Mouse (Mus musculus) bone marrow, adult 2 months (tissue): Measurements from ENCODE around the gene Tekt4. TPM values are rescaled to one million over a fixed set of nuclear protein-coding genes. Genes with fewer than 3 reads are reported as not detected.
A peak's percentile ranks its signal among the peaks of the same experiment; 100 is the strongest.

ENCODE experiments used
- H3K27ac ChIP-seq: fragments of 200-500 bp; 2 replicates; pipeline ENCODE4 v1.5.1; 2012; ENCODE audit warnings: low read depth, mild to moderate bottlenecking, control low read depth, inconsistent platforms, low read length; ENCODE audit not compliant: control insufficient read depth, poor library complexity, insufficient read depth
- H3K4me1 ChIP-seq: fragments of 200-500 bp; 2 replicates; pipeline ENCODE4 v1.6.1; 2011; ENCODE audit warnings: low read length; ENCODE audit not compliant: control insufficient read depth, insufficient read depth
- H3K4me3 ChIP-seq: fragments of 200-500 bp; replicated peaks from 2 replicates; pipeline ENCODE3; 2011; ENCODE audit warnings: mild to moderate bottlenecking, low read depth, low read length, control low read depth; ENCODE audit not compliant: control insufficient read depth
- CTCF ChIP-seq: fragments of 200-500 bp; IDR thresholded peaks from 2 replicates; pipeline ENCODE4 v1.5.1; 2011; ENCODE audit warnings: low read length, control low read depth; ENCODE audit not compliant: control insufficient read depth, insufficient read depth
- POLR2A ChIP-seq: fragments of 200-500 bp; IDR thresholded peaks from 2 replicates; pipeline ENCODE4 v1.6.1; 2011; ENCODE audit warnings: low read depth, mild to moderate bottlenecking, control low read depth, low read length, borderline replicate concordance; ENCODE audit not compliant: control insufficient read depth
- WGBS: fragments of 180-500 bp; shearing (Covaris S2); methylation state at CpG from one replicate; pipeline ENCODE4 v1.1.7; 2018; 5-methylcytosine and 5-hydroxymethylcytosine counted together
- polyA plus RNA-seq: library from polyadenylated mRNA; stranded (reverse); fragments of >200 nt; gene quantifications from 2 replicates; pipeline ENCODE4 v1.2.4, GENCODE M21; 2011; ENCODE audit warnings: low replicate concordance; ENCODE audit not compliant: missing spikeins, insufficient read depth, insufficient read length

Gene Tekt4
- polyA plus RNA-seq, 1 experiment = not detected

DNA sequence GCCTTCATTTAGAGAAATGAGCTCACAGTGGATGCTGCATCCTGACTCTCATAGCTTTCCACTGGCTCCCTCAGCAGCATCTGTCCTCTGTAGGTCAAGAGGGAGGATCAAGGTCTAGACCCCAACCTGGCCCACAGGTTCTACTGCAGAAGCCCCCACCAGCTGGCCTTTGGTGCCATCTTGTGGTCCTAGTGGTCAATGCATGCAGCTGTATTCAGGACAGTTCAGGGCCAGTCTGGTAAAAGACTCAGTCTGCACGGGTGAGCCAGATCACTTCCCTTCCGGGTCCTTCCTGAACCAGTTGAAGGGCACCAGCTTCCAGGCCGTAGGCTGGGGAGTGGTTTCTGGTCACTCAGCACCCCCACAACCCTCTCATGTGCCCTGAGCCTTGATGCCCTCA, 53.4 kb downstream of the Tekt4 start:
- WGBS = 1% methylated on average over 3 of the region's 3 CpGs
- Histone ChIP-seq H3K4me3 (no peak overlapping the region), H3K27ac (no peak overlapping the region), H3K4me1 (no peaks in the 10 kb centered on the region)
- TF ChIP-seq POLR2A = no peak
- TF ChIP-seq CTCF = peak; percentile 56

DNA sequence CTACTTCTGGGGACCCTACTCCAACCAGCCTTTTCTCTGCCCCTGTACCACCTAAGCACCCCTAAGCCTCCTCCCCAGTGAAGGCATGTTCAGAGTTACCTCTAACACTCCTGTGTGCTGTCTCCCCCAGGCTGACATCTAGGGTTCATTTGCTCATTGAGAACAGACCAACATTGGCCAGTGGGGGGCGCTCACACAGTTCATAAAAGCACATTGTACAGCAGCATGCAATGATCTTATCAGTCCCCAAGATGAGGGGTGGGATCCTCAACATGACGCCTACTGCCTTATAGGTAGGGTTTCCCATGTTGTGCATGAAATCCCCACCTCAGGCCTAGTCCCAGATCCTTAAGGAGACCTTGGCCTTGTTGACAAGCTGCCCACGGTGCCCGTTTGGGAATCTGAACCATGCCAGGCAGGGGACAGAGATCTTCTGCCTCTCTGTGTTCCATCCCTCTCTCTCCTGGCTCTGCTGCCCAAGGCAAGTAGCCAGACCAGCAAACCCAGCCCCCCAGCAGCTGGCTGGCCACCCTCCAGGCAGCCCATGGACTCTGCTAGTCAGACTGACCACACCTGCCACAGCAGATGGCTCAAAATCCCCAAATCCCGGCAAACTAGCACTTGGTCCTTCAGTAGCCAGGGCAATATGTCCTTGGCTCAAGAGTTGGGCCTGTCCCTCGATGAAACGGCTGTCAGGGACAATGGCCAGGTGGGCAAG, 54.6 kb downstream of the Tekt4 start:
- no peak overlapping the region for H3K4me3 ChIP-seq
- WGBS = 55% methylated on average over 7 of the region's 7 CpGs
- TF ChIP-seq CTCF (peak; percentile 33; the same call in 1 of the 2 replicates), POLR2A (no peak)
- H3K27ac ChIP-seq = no peak overlapping the region
- H3K4me1 ChIP-seq = no peaks in the 10 kb centered on the region

DNA sequence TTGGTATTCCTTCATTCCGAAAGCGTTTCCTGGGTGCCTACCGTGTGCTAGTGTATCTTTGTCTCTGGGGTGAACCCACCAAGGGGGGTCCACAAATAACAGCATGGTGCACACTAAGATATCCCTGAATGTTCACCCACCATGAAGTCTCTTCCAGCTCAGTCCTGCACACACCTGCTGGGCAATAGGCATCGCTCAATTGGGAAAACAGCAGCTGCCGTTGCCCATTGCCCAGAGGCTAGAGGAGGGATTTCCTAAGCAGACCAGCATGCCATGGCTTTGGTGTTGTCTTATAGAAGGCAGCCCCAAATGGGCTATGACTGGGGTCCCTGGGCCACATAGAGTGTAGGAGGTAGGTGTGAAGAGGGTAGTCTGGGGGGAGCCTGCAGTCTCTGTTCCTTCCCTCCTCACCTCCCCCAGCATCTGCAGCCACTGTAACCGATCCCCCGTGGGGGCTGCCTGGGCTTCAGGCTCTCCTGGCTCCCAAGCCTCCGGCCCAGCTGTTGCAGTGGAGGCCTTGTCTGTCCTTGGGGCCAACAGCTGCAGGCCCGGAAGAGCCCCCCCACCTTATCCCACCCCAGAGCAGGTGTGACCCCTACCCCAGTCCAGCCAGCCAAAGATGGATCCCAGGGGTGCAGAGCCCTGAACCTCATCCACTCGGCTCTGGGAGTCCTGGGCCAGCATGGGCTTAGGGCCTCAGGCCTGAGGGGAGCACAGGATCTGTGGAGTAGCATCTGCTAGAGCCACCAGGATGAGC, 55.8 kb downstream of the Tekt4 start:
- 69% methylated on average over 10 of the region's 10 CpGs for WGBS
- TF ChIP-seq CTCF (no peak), POLR2A (no peak)

DNA sequence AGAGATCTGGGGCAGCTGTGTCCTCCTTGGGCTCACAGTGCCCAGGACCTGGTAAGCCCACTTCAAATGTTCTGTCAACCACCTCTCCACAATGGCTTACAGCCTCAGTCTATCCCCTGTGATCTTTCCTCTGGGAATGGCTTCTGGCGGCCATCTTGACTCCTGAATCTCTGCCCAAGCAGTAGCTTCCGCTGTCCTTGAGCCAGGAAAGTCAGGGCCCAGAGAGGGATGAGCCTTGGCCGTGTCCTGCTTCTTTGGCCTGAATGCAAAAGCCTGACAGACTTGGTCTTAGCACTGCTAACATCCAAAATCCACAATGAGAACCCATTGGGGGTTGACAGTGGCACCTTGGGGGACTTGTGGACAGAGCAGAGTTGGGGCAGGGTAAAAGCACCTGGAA, 57.5 kb downstream of the Tekt4 start:
- 56% methylated on average over 3 of the region's 3 CpGs for WGBS
- Histone ChIP-seq H3K4me1 (no peaks in the 10 kb centered on the region), H3K27ac (no peak overlapping the region), H3K4me3 (no peak overlapping the region)
- no peak for TF ChIP-seq CTCF
- TF ChIP-seq POLR2A = no peak

More for the DNA sequence above, 55.8 kb downstream of the Tekt4 start:
- H3K4me1 ChIP-seq = no peaks in the 10 kb centered on the region
- H3K27ac ChIP-seq = no peak overlapping the region
- no peak overlapping the region for H3K4me3 ChIP-seq

DNA sequence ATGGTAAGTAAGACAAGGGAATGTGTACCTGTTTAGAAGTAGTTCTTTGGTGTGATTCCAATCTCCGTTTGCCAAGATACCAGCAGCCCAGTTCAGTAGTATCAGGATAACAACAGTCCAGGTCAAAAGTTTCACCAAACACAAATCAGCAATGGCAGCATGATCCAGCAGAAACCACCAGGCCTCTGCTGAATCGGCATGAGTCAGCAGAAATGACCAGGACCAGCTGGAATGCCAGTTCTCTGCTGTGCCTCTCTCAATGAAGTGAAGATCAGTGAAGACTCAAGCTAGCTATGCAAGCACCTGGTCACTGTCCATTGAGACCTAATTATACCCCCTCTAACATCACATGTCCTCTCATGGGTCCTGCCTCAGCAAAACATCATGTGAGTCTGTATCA, 59.6 kb downstream of the Tekt4 start:
- no peaks in the 10 kb centered on the region for H3K4me1 ChIP-seq
- H3K4me3 ChIP-seq = no peak overlapping the region
- 81% methylated on average over 2 of the region's 2 CpGs for whole genome bisulfite sequencing
- no peak for TF ChIP-seq POLR2A
- no peak overlapping the region for H3K27ac ChIP-seq

DNA sequence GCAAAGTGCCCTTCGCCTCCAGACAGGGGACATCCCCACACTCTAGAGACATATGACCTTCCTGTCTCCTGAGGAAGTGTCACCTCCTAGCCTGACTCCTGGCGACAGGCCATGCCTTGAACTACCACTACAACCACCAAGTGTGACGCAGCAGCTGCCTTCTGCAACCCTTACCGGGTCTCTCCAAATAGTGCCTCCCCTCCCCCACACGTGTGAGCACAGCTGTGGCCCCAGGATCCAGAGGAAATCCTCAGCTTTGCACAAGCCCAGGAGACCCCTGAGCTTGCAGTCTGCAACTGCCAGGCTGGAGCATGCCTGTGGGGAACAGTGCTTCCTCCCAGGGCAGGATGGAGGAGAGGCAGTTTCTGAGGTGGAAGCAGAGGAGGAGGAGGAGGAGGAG, 61.9 kb downstream of the Tekt4 start:
- Histone ChIP-seq H3K27ac (no peak overlapping the region), H3K4me3 (no peak overlapping the region), H3K4me1 (no peaks in the 10 kb centered on the region)
- no peak for TF ChIP-seq POLR2A
- TF ChIP-seq CTCF = no peak
- 16% methylated on average over 5 of the region's 5 CpGs for WGBS

DNA sequence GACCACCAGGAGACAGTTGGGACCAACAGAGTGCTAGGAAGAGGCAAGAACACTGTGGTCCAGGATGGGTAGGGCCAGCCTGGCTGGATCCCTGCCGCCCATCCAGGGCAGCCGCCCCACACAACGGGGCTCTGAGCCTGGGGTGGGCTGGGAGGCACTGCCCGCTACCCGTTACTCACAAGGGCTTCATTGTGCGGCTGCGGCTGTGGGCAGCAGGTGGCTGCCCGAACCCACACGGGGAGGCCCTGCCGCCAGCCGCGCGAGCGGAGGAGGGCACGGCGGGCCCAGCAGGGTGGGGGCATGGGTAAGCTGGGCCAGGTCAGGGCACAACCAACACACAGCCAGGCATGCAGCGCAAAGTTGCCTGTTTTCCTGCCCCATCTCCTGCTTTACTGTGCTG, 63.7 kb downstream of the Tekt4 start:
- no peak overlapping the region for H3K27ac ChIP-seq
- no peaks in the 10 kb centered on the region for H3K4me1 ChIP-seq
- H3K4me3 ChIP-seq = no peak overlapping the region
- 91% methylated on average over 17 of the region's 17 CpGs for WGBS
- TF ChIP-seq POLR2A (no peak), CTCF (no peak)

DNA sequence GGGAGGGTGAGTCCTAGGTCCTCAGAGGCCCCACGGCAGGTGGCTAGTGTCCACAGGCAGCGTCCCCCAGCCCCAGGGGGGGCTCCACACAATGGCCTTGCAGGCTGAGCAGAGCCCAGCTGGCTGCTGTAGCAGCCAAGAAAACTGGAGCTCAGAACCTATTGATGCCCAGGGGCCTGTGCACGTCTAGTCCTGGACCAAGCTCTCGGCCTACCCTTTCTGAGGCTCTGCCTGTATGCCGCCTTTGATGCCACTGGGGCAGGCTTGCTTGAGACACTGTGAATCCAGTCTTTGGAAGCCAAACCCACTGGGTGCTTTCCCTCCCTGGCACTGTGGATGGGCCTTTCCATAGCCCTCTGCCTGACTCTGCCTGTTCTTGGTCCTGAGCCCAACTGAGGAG, 65.1 kb downstream of the Tekt4 start:
- Histone ChIP-seq H3K4me1 (no peaks in the 10 kb centered on the region), H3K27ac (no peak overlapping the region), H3K4me3 (no peak overlapping the region)
- TF ChIP-seq POLR2A (no peak), CTCF (no peak)
- 76% methylated on average over 5 of the region's 5 CpGs for WGBS
